Mouse (Mus musculus) induced T-regulatory cell, adult 2 months (primary cell): ENCODE measurements around the gene Pdia4.
"Not testable (repeated sequence)": the region's sequence is repeated elsewhere in the genome, so short reads cannot be mapped to it uniquely, and the experiment has no call there.

Experiments
- DNase-seq: peaks from one replicate; pipeline ENCODE4 v3.0.0-alpha.2; 2012; ENCODE audit warnings: low read depth

Pdia4 gene

GRCm38 (mm10) chr6:47757849-47758248 lies 55.4 kb downstream of the Pdia4 start:
- not testable (repeated sequence) for DNase-seq

GRCm38 (mm10) chr6:47757429-47757828 lies 55.8 kb downstream of the Pdia4 start:
- DNase-seq, result not testable (repeated sequence)

GRCm38 (mm10) chr6:47753144-47753543 lies 60.1 kb downstream of the Pdia4 start:
- not testable (repeated sequence) for DNase-seq

- not testable (repeated sequence) for DNase-seq
Measured at GRCm38 (mm10) chr6:47748306-47748705, 64.9 kb downstream of the Pdia4 start.

- not testable (repeated sequence) for DNase-seq
Measured at GRCm38 (mm10) chr6:47747886-47748285, 65.3 kb downstream of the Pdia4 start.
